Mouse (Mus musculus) CD4-positive, CD25-positive, alpha-beta regulatory T cell (primary cell): ENCODE measurements around the gene Ctsr. TPM values are rescaled to one million over a fixed set of nuclear protein-coding genes. Genes with fewer than 3 reads are reported as not detected.

Experiments used
- polyA plus RNA-seq: library from polyadenylated mRNA; unstranded; fragments of 100-300 nt; shearing (Covaris generic); gene quantifications from one replicate; pipeline ENCODE4 v1.2.1, GENCODE M21; 2017

Gene Ctsr
- polyA plus RNA-seq, result not detected

DNA sequence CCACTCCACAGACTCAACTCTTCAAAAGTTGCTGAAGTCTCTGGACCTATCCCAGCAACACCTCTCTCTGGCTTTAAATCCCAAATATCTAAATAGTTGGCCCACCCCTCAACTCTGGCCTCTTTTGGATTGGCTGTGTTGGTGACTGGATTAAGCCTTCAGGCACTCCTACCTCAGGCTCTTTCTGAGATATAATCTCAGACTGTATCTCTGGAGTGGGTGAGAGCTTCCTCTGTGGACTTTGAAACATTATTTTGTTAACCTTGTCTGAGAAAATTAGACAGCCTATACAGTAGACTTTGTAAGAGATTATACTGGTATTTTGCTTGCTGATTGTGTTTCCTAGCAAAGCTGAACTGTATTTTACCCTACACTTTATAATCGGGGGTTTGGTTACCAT is at the start of gene Ctsr:
Ctsr (minus strand) TSS at position 101 of the 400 bp plus-strand sequence.

DNA sequence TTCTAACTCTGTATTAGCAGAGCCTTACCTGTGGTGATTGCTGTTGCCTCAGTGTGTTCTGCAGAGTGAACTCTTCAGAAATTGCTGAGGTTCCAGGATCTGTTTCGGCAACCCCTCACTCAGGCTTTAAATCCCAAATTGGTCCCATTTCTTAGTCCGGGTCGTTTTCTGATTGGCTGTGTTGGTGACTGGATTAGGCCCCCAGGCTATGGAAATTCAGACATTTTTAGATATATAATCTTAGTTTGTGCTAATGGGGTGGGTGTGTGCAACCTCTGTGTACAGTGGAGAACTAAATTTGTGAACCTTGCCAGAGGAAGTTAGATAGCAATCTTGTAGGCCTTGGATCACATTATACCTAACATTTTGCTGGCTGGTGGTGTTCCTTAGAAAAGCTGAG is 39.3 kb upstream of the Ctsr start, which contains the start of gene Cts6:
Cts6 (minus strand) TSS at position 101 of the 400 bp plus-strand sequence.

Other genes with a start within 250 kb of the Ctsr start
- gene Gm49393, start 228.7 kb downstream of the Ctsr start, polyA plus RNA-seq, result not detected
- not detected for gene Gm49391, start 227.7 kb downstream of the Ctsr start, polyA plus RNA-seq
- gene Ctla2a, start 227.6 kb downstream of the Ctsr start, polyA plus RNA-seq, result 14.0 TPM
- gene Tpbpa, start 222.3 kb downstream of the Ctsr start, polyA plus RNA-seq, result not detected
- not detected for gene Ctsj, start 158.3 kb downstream of the Ctsr start, polyA plus RNA-seq
- not detected for gene Ctsq, start 123.6 kb downstream of the Ctsr start, polyA plus RNA-seq
- not detected for gene Cts6, start 39.2 kb upstream of the Ctsr start, polyA plus RNA-seq
- gene Cts8, start 91.1 kb upstream of the Ctsr start, polyA plus RNA-seq, result 0.07 TPM
- gene Gm49398, start 124.6 kb upstream of the Ctsr start, polyA plus RNA-seq, result not detected
- not detected for gene Cts7, start 193.9 kb upstream of the Ctsr start, polyA plus RNA-seq